Mouse (Mus musculus) liver, adult 2 months (tissue): ENCODE measurements around the gene Svop. TPM values are rescaled to one million over a fixed set of nuclear protein-coding genes. Genes with fewer than 3 reads are reported as not detected.
A peak's percentile ranks its signal among the peaks of the same experiment; 100 is the strongest.

Source experiments
- DNase-seq: peaks from one replicate; pipeline ENCODE4 v3.0.0-alpha.2; 2011; ENCODE audit warnings: low read depth, low spot score; ENCODE audit errors: extremely low read depth
- H3K27ac ChIP-seq: fragments of 200-500 bp; replicated peaks from 2 replicates; pipeline ENCODE4 v1.5.1; 2012; ENCODE audit warnings: low read depth, mild to moderate bottlenecking, control low read depth, inconsistent platforms, low read length; ENCODE audit not compliant: insufficient read depth
- H3K27me3 ChIP-seq: fragments of 200-500 bp; 2 replicates; pipeline ENCODE4 v1.6.1; 2012; ENCODE audit warnings: mild to moderate bottlenecking, moderate library complexity, low read length, inconsistent platforms; ENCODE audit not compliant: control insufficient read depth, insufficient read depth
- H3K36me3 ChIP-seq: fragments of 200-500 bp; 2 replicates; pipeline ENCODE4 v1.6.1; 2012; ENCODE audit warnings: low read length, inconsistent platforms; ENCODE audit not compliant: control insufficient read depth, insufficient read depth
- H3K4me1 ChIP-seq: fragments of 200-500 bp; 2 replicates; pipeline ENCODE4 v1.6.1; 2011; ENCODE audit warnings: low read length; ENCODE audit not compliant: control insufficient read depth, insufficient read depth
- H3K4me3 ChIP-seq: fragments of 200-500 bp; 2 replicates; pipeline ENCODE4 v1.5.1; 2011; ENCODE audit warnings: low read depth, mild to moderate bottlenecking, control low read depth, low read length, moderate library complexity; ENCODE audit not compliant: insufficient read depth
- H3K79me2 ChIP-seq: fragments of 200-500 bp; 2 replicates; pipeline ENCODE4 v1.6.1; 2012; ENCODE audit warnings: inconsistent platforms, mild to moderate bottlenecking, low read length, moderate library complexity; ENCODE audit not compliant: control insufficient read depth, insufficient read depth
- H3K9ac ChIP-seq: fragments of 200-500 bp; 2 replicates; pipeline ENCODE4 v1.6.1; 2012; ENCODE audit warnings: low read depth, mild to moderate bottlenecking, control low read depth, inconsistent platforms, low read length
- CTCF ChIP-seq: fragments of 200-500 bp; IDR thresholded peaks from 2 replicates; pipeline ENCODE4 v1.5.1; 2011; ENCODE audit warnings: low read depth, low read length, control low read depth
- POLR2A ChIP-seq: fragments of 200-500 bp; IDR thresholded peaks from 2 replicates; pipeline ENCODE4 v1.6.1; 2011; ENCODE audit warnings: low read length, control low read depth; ENCODE audit not compliant: insufficient read depth; ENCODE audit errors: extremely low read depth
- WGBS: fragments of 180-500 bp; shearing (Covaris S2); methylation state at CpG from one replicate; pipeline ENCODE4 v1.1.7; 2018; 5-methylcytosine and 5-hydroxymethylcytosine counted together
- polyA plus RNA-seq: library from polyadenylated mRNA; depleted of rRNA; stranded (reverse); fragments of >200 nt; gene quantifications from 2 replicates; pipeline ENCODE4 v1.2.3, GENCODE M21; 2012
- total RNA-seq: library from RNA; depleted of rRNA; stranded (reverse); fragments of >200 nt; gene quantifications from 2 replicates; pipeline ENCODE4 v1.2.3, GENCODE M21; 2014

The Svop gene
- total and polyA plus RNA-seq, 2 experiments: not detected

DNA sequence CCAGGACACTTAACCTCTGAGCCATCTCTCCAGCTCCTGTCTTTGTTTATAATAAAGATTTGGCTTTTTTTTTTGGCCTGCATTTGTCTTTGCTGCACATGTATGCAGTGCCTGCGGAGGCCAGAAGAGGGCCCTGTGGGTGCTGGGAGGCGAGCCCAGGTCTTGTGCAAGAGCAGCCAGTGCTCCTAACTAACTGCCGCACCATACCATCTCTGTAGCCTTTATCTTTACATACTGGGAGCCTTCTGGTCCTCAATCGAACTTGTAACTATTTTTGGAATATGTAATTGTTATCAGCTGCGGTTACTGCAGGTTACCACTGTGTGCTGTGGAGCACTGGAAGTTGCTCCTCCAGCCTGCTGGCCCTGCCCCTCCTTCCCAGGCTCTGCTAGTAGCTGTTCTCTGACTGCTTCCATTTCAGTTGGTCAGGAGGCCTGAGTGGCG, 42.7 kb upstream of the Svop start:
- no peaks in the 10 kb centered on the region for H3K36me3 ChIP-seq

GRCm38 (mm10) chr5:114132841-114133240, 41.5 kb upstream of the Svop start:
- Histone ChIP-seq H3K79me2 (no peaks in the 10 kb centered on the region), H3K4me3 (no peak overlapping the region), H3K36me3 (no peaks in the 10 kb centered on the region), H3K9ac (peak overlapping the region; percentile 6; the same call in 1 of the 2 replicates), H3K4me1 (peaks cover 15% of the 10 kb centered on the region), H3K27ac (peak overlapping the region; percentile 84), H3K27me3 (no peaks in the 10 kb centered on the region)
- WGBS: 46% methylated on average over 6 of the region's 6 CpGs
- peak; percentile 94 for DNase-seq
- TF ChIP-seq POLR2A: no peak
- no peak for TF ChIP-seq CTCF

More for the DNA sequence above, 42.7 kb upstream of the Svop start:
- WGBS: 18% methylated on average over 6 of the region's 6 CpGs
- Histone ChIP-seq H3K79me2 (no peaks in the 10 kb centered on the region), H3K9ac (peak overlapping the region; percentile 28), H3K27me3 (no peaks in the 10 kb centered on the region), H3K4me1 (peaks cover 18% of the 10 kb centered on the region), H3K27ac (peak overlapping the region; percentile 84; the same call in 1 of the 2 replicates), H3K4me3 (no peak overlapping the region)
- peak; percentile 90 for TF ChIP-seq CTCF
- TF ChIP-seq POLR2A: no peak
- peak; percentile 90 for DNase-seq

- peak; percentile 95 for DNase-seq
- under 1% methylated on average over 15 of the region's 15 CpGs for WGBS
- Histone ChIP-seq H3K4me3 (peak overlapping the region; percentile 69), H3K4me1 (peaks cover 15% of the 10 kb centered on the region), H3K36me3 (no peaks in the 10 kb centered on the region), H3K79me2 (no peaks in the 10 kb centered on the region), H3K27ac (peak overlapping the region; percentile 93), H3K9ac (peak overlapping the region; percentile 86), H3K27me3 (no peaks in the 10 kb centered on the region)
- TF ChIP-seq POLR2A: 0 out of 2 replicates have a peak, but pooled peaks have one; percentile 20
- no peak for TF ChIP-seq CTCF
These were observed 40.1 kb upstream of the Svop start for GRCm38 (mm10) chr5:114131521-114131840.

GRCm38 (mm10) chr5:114130698-114131520, 39.5 kb upstream of the Svop start:
- H3K4me1 ChIP-seq: peaks cover 15% of the 10 kb centered on the region
- DNase-seq: peak; percentile 77
- under 1% methylated on average over 87 of the region's 87 CpGs for WGBS

GRCm38 (mm10) chr5:114130211-114130605, 38.8 kb upstream of the Svop start, which contains the start of gene Ung:
TSS of gene Ung (plus strand) at chr5:114130386.
- TF ChIP-seq CTCF: no peak
- no peak for TF ChIP-seq POLR2A
- Histone ChIP-seq H3K4me1 (peaks cover 15% of the 10 kb centered on the region), H3K27ac (peak within 1 kb of the TSS; percentile 93), H3K9ac (peak within 1 kb of the TSS; percentile 86), H3K4me3 (peak within 1 kb of the TSS; percentile 69), H3K27me3 (no peaks in the 10 kb centered on the region), H3K36me3 (no peaks in the 10 kb centered on the region), H3K79me2 (no peaks in the 10 kb centered on the region)
- peak; percentile 21 for DNase-seq
- WGBS: 2% methylated on average over 29 of the region's 29 CpGs

More at GRCm38 (mm10) chr5:114130698-114131520, 39.5 kb upstream of the Svop start:
- Histone ChIP-seq H3K79me2 (no peaks in the 10 kb centered on the region), H3K9ac (peak overlapping the region; percentile 86), H3K27me3 (no peaks in the 10 kb centered on the region), H3K4me3 (peak overlapping the region; percentile 69), H3K27ac (peak overlapping the region; percentile 93), H3K36me3 (no peaks in the 10 kb centered on the region)
- no peak for TF ChIP-seq CTCF
- TF ChIP-seq POLR2A: 0 out of 2 replicates have a peak, but pooled peaks have one; percentile 27
